Mouse (Mus musculus): ENCODE measurements around the gene Zglp1. TPM values are rescaled to one million over a fixed set of nuclear protein-coding genes. Genes with fewer than 3 reads are reported as not detected.

Gene Zglp1
- total RNA-seq, 1 experiment from 2014 or later, result not detected

- ATAC-seq (replicated peaks; ENCODE audit: insufficient number of reproducible peaks, low FRiP score, low TSS enrichment, poor library complexity, severe bottlenecking), result peak; percentile 84
These were observed 36.1 kb downstream of the Zglp1 start for GRCm38 (mm10) chr9:21030781-21031250.

- no peak for ATAC-seq (replicated peaks; ENCODE audit: insufficient number of reproducible peaks, low FRiP score, low TSS enrichment, poor library complexity, severe bottlenecking)
These were observed 36.8 kb downstream of the Zglp1 start for GRCm38 (mm10) chr9:21030055-21030600.

GRCm38 (mm10) chr9:21029291-21030054, 37.4 kb downstream of the Zglp1 start, which contains the start of gene Icam4:
Gene Icam4 (plus strand): TSS chr9:21029373.
- ATAC-seq (replicated peaks; ENCODE audit: insufficient number of reproducible peaks, low FRiP score, low TSS enrichment, poor library complexity, severe bottlenecking), result peak; percentile 28

GRCm38 (mm10) chr9:21028560-21029110, 38.3 kb downstream of the Zglp1 start:
- ATAC-seq (replicated peaks; ENCODE audit: insufficient number of reproducible peaks, low FRiP score, low TSS enrichment, poor library complexity, severe bottlenecking), result no peak

DNA sequence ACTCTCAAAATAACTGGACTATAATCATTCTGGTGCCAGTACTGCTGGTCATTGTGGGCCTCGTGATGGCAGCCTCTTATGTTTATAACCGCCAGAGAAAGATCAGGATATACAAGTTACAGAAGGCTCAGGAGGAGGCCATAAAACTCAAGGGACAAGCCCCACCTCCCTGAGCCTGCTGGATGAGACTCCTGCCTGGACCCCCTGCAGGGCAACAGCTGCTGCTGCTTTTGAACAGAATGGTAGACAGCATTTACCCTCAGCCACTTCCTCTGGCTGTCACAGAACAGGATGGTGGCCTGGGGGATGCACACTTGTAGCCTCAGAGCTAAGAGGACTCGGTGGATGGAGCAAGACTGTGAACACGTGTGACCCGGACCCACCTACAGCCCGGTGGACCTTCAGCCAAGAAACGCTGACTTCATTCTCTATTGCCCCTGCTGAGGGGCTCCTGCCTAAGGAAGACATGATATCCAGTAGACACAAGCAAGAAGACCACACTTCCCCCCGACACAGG, 39.1 kb downstream of the Zglp1 start:
- no peak for ATAC-seq (replicated peaks; ENCODE audit: insufficient number of reproducible peaks, low FRiP score, low TSS enrichment, poor library complexity, severe bottlenecking)

GRCm38 (mm10) chr9:21026849-21027248, 40.0 kb downstream of the Zglp1 start:
- no peak for ATAC-seq (replicated peaks; ENCODE audit: insufficient number of reproducible peaks, low FRiP score, low TSS enrichment, poor library complexity, severe bottlenecking)

DNA sequence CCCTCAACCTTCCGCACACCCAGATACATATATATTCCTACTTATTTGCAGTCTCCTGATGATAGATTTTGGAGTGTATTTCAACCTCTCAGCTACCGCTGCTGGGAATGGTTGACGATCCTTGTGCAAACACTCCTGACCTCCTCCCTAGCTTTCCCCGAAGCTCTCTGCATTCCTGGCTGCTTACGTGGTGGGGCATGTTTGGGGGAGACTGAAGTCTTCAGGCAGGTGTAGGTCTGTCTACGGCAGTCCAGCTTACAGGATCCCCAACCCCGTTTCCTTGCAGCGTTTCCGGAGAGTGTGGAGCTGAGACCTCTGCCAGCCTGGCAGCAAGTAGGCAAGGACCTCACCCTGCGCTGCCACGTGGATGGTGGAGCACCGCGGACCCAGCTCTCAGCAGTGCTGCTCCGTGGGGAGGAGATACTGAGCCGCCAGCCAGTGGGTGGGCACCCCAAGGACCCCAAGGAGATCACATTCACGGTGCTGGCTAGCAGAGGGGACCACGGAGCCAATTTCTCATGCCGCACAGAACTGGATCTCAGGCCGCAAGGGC, 41.6 kb downstream of the Zglp1 start:
- ATAC-seq (replicated peaks; ENCODE audit: insufficient number of reproducible peaks, low FRiP score, low TSS enrichment, poor library complexity, severe bottlenecking), result no peak

DNA sequence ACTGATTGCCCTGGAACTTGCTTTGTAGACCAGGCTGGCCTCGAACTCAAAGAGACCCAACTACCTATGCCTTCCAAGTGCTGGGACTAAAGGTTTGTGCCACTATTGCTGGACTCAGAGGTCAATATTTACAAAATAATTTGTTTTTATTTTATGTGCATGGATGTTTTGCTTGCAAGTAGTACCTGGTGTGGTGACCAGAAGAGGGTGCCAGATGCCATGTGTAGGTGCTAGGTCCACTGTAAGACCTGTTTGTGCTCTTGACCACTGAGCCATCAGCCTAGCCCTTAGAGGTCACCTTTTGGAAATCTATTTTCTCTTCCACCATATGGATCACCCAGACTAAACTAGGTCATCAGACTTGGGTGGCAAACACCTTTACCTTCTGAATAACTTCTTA, 44.2 kb downstream of the Zglp1 start:
- no peak for ATAC-seq (replicated peaks; ENCODE audit: insufficient number of reproducible peaks, low FRiP score, low TSS enrichment, poor library complexity, severe bottlenecking)

DNA sequence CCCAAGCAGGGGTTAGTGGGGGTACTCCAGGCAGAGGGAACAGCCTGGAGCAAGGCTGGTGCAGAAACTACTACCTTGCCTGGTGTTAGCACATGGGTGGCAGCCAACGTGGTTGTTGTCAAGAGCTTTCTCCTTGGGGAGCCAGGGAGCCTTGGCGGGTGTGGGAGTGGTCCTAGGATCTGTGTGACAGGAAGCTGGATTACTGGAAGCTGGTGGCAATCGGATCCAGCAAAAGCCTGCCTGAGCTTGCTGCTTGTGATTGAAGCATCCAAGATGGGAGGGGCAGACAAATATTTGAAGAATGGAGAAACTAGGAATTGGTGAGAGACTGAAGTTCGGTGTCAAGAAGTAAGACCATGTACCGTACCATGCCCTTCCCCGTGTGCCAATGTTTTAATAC, 44.6 kb downstream of the Zglp1 start:
- no peak for ATAC-seq (replicated peaks; ENCODE audit: insufficient number of reproducible peaks, low FRiP score, low TSS enrichment, poor library complexity, severe bottlenecking)

GRCm38 (mm10) chr9:21021363-21021762, 45.5 kb downstream of the Zglp1 start:
- ATAC-seq (replicated peaks; ENCODE audit: insufficient number of reproducible peaks, low FRiP score, low TSS enrichment, poor library complexity, severe bottlenecking), result no peak

DNA sequence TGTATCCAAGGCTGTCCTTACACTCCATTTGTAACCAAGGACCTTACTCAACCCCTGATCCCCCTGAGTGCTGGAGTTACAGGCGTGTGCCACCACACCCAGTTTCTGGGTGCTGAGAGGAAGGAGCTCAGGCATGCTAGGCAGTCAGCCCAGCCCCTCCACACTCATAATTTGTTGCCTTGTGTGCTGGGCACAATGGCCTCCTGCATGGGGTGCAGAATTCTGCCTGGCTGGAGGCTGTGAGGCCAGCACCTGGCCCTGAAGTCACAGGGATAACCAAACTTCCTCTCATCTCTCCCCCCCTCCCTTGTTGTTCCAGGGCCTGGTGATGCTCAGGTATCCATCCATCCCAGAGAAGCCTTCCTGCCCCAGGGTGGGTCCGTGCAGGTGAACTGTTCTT, 48.3 kb downstream of the Zglp1 start:
- ATAC-seq (replicated peaks; ENCODE audit: insufficient number of reproducible peaks, low FRiP score, low TSS enrichment, poor library complexity, severe bottlenecking), result no peak

DNA sequence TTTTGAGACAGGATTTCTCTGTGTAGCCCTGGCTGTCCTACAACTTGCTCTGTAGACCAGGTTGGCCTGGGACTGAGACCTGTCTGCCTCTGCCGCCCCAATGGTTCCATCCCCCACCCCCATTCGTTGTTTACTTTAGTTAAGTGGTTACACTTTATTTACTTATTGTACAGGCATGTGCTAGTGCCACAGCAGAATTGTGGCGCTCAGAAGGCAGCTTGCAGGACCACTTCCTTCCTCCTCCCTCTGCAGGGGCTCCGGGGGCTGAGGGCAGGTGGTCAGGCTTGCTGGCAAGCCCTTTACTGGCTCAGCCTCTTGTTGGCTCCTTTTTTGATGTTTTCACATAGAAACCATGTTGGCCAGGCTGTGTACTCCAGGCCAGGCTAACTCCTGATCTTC, 49.7 kb downstream of the Zglp1 start:
- no peak for ATAC-seq (replicated peaks; ENCODE audit: insufficient number of reproducible peaks, low FRiP score, low TSS enrichment, poor library complexity, severe bottlenecking)

GRCm38 (mm10) chr9:21016331-21017176, 50.3 kb downstream of the Zglp1 start:
- ATAC-seq (replicated peaks; ENCODE audit: insufficient number of reproducible peaks, low FRiP score, low TSS enrichment, poor library complexity, severe bottlenecking), result 0 out of 2 replicates have a peak, but pooled peaks have one; percentile 12

DNA sequence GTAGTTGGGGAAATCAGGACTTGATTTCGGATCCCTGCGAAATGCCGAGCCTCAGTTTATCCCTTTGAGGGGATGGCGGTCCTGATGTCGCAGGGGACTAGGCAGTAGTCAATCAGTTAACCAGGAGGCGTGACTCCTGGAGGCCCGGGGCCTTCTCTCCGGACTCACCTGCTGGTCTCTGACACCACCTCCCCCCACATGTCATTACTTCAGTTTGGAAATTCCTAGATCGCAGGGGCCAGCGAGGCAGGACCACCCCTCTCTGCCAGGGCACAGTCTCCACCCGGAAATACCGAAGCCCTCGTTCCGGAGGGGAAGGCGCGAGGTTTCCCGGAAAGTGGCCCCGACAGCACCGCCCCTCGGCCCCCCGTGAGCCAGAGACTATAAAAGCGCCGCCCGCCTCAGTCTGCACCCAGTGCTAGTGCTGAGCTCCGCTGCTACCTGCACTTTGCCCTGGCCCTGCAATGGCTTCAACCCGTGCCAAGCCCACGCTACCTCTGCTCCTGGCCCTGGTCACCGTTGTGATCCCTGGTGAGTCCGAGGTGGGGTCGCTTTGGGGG, 51.2 kb downstream of the Zglp1 start, which contains the start of gene Icam1:
Gene Icam1, plus strand, starts transcription at position 415 of the 560 bp plus-strand sequence.
- ATAC-seq (replicated peaks; ENCODE audit: insufficient number of reproducible peaks, low FRiP score, low TSS enrichment, poor library complexity, severe bottlenecking), result peak; percentile 25; the same call in 1 of the 2 replicates

GRCm38 (mm10) chr9:21014691-21015570, 52.0 kb downstream of the Zglp1 start:
- ATAC-seq (replicated peaks; ENCODE audit: insufficient number of reproducible peaks, low FRiP score, low TSS enrichment, poor library complexity, severe bottlenecking), result peak; percentile 85
